Mouse (Mus musculus) liver, embryonic 16.5 days (tissue): ENCODE results near the gene Oit1. TPM values are rescaled to one million over a fixed set of nuclear protein-coding genes. Genes with fewer than 3 reads are reported as not detected.
A peak's percentile ranks its signal among the peaks of the same experiment; 100 is the strongest.

Source experiments
- ATAC-seq: fragments of 200-750 bp; cut with Nextera tagmentation; 2 replicates; pipeline ENCODE4 v1.8.0; 2017; ENCODE audit warnings: low read depth, mild to moderate bottlenecking, moderate number of reproducible peaks, moderate library complexity
- H3K27ac ChIP-seq: fragments of 300-500 bp; sonication (generic); 2 replicates; pipeline ENCODE4 v1.5.1; 2014; ENCODE audit warnings: mild to moderate bottlenecking, low read length
- H3K27me3 ChIP-seq: fragments of 300-500 bp; sonication (generic); 2 replicates; pipeline ENCODE4 v1.6.1; 2014; ENCODE audit warnings: low read depth, low read length, mixed read lengths; ENCODE audit not compliant: control insufficient read depth, insufficient read depth
- H3K36me3 ChIP-seq: fragments of 300-500 bp; sonication (generic); 2 replicates; pipeline ENCODE4 v1.6.1; 2014; ENCODE audit warnings: mild to moderate bottlenecking; ENCODE audit not compliant: control insufficient read depth, insufficient read depth
- H3K4me1 ChIP-seq: fragments of 300-500 bp; sonication (generic); 2 replicates; pipeline ENCODE4 v1.6.1; 2014; ENCODE audit warnings: low read depth, low read length, mixed read lengths; ENCODE audit not compliant: control insufficient read depth
- H3K4me2 ChIP-seq: fragments of 300-500 bp; sonication (generic); 2 replicates; pipeline ENCODE4 v1.6.1; 2014; ENCODE audit warnings: low read depth, low read length, mixed read lengths
- H3K4me3 ChIP-seq: fragments of 300-500 bp; sonication (generic); 2 replicates; pipeline ENCODE4 v1.5.1; 2014; ENCODE audit warnings: low read depth, mild to moderate bottlenecking, low read length
- H3K9ac ChIP-seq: fragments of 300-500 bp; sonication (generic); 2 replicates; pipeline ENCODE4 v1.6.1; 2014; ENCODE audit warnings: low read depth, low read length
- H3K9me3 ChIP-seq: fragments of 300-500 bp; sonication (generic); replicated peaks from 2 replicates; pipeline ENCODE4 v1.6.1; 2016; ENCODE audit warnings: low read length; ENCODE audit not compliant: control insufficient read depth
- WGBS: fragments of 180-500 bp; shearing (Covaris S2); extraction: QIAGEN DNeasy Blood & Tissue Kit; methylation state at CpG from one replicate; pipeline ENCODE4 v1.1.7; 2014; ENCODE audit not compliant: insufficient replicate concordance; 5-methylcytosine and 5-hydroxymethylcytosine counted together
- polyA plus RNA-seq: library from polyadenylated mRNA; unstranded; fragments of >200 nt; fragmentation: Nextera tagmentation; extraction: Ambion mirVana; gene quantifications from 2 replicates; pipeline ENCODE4 v1.2.1, GENCODE M21; 2015

Gene Oit1
- polyA plus RNA-seq, 1 experiment from 2014 or later, result 0.07 TPM

DNA sequence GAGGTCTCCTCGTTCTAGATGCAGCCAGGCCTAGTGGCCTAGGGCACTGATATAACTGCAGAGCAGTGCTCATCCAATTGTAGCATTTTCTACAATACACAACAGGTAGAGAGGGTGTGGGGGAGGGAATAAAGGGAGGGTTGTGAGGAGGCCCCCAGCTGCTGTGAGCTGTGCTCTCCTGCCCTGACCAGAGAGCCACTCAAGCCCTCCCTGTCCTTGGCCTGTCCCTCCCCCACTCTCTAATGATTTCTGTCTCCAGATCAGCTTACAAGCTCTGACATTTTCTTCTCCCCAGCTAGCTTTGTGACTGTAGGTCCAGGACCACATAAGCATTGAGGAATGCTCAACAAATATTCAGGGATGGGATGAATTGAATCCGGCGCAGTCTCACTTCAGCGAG, 9.2 kb downstream of the Oit1 start:
- 79% methylated on average over 4 of the region's 4 CpGs for WGBS
- H3K27ac ChIP-seq, result no peak overlapping the region

DNA sequence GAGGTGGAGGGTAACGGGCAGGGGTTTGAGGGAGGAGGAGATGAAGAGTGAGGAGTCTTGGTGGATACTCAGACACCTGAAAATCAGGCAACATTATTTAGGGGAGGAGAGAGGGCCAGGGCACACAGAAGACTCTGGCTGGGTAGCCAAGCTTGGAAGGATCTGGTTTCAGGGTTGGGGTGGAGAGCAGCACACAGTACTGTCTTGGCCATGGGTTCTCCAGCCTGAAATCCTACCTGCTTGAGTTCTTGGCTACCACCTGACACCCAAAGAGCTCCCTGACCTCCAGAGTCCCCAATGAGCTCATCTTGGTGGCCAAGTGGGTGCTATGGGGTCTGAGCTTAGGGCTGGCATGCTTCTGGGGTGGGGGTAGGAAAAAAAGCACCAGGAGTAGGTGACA, 9.7 kb downstream of the Oit1 start:
- 80% methylated on average over 1 of the region's 1 CpGs for WGBS

More for the DNA sequence above, 9.2 kb downstream of the Oit1 start:
- H3K4me2 ChIP-seq, result no peak overlapping the region
- H3K36me3 ChIP-seq, result no peaks in the 10 kb centered on the region
- no peak overlapping the region for H3K4me3 ChIP-seq
- no peaks in the 10 kb centered on the region for H3K9me3 ChIP-seq
- H3K27me3 ChIP-seq, result no peaks in the 10 kb centered on the region
- no peak for ATAC-seq
- H3K4me1 ChIP-seq, result no peaks in the 10 kb centered on the region
- no peak overlapping the region for H3K9ac ChIP-seq

DNA sequence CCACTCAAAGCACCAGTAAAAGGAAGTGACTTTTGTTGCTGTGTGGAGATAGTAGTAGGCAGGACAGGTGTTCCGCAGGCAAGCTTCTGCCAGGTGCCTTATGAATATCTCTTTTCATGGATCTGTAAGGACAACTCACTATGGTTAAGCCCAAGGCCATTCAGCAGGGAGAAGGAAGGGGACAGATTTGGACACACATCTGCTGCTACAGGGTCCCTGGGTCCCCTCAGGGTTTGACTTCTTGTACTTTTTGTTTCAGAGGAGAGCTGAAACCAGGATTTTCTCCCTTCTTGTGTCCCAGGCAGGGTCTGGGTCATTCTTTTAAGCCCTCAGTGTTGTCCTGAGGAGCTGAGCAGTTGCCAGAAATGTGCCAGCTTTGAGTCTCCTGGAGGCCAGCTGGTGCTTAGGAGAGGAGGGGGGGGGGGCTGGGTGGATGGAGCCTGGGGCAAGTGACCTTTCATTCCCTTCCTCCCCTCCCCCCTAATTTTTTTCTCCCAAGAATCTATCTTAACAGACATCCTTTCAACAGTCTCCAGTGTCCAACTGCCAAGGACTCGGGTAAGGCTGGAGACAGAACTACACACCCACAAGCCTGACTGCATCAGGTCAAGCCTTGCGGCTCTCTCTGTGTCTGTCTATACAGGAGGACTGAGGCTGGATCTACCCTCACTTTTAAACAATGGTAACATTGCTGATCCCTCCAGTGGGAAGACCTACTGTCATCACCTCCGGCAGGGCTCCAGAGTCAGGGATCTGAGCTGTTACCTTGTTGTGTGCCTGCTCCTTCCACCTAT, 10.6 kb downstream of the Oit1 start:
- no peak overlapping the region for H3K27ac ChIP-seq
- no peak overlapping the region for H3K4me3 ChIP-seq
- WGBS, result 52% methylated on average over 4 of the region's 4 CpGs
- H3K4me2 ChIP-seq, result no peak overlapping the region
- no peaks in the 10 kb centered on the region for H3K27me3 ChIP-seq
- H3K9me3 ChIP-seq, result no peaks in the 10 kb centered on the region
- ATAC-seq, result no peak
- no peaks in the 10 kb centered on the region for H3K4me1 ChIP-seq
- H3K36me3 ChIP-seq, result no peaks in the 10 kb centered on the region
- no peak overlapping the region for H3K9ac ChIP-seq

More for the DNA sequence above, 9.7 kb downstream of the Oit1 start:
- Histone ChIP-seq H3K27ac (no peak overlapping the region), H3K4me2 (no peak overlapping the region), H3K27me3 (no peaks in the 10 kb centered on the region), H3K4me1 (no peaks in the 10 kb centered on the region), H3K9me3 (no peaks in the 10 kb centered on the region), H3K9ac (no peak overlapping the region), H3K36me3 (no peaks in the 10 kb centered on the region), H3K4me3 (no peak overlapping the region)
- no peak for ATAC-seq

DNA sequence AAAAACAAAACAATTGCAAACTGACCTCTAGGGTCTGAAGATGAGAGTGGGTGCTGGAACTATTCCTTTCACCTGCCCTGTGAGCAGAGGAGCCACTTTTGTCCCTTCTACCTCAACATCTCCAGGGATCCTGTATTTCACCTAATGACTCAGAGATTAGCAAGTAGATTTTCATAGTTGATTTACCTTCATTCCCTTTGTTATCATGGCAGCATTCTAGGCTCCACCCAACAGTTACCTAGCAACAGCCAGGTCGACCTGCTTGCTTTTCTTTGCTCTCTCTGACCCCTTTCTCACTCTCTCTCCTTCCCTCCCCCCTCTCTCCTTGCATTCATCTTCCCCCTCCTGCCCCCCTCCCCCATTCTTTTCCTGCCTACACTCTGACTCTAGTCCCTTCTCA, 11.4 kb downstream of the Oit1 start:
- no peak overlapping the region for H3K9ac ChIP-seq
- H3K4me2 ChIP-seq, result no peak overlapping the region
- no peaks in the 10 kb centered on the region for H3K9me3 ChIP-seq
- no peak for ATAC-seq
- H3K36me3 ChIP-seq, result no peaks in the 10 kb centered on the region
- no peaks in the 10 kb centered on the region for H3K27me3 ChIP-seq
- 6% methylated on average over 1 of the region's 1 CpGs for WGBS
- no peak overlapping the region for H3K27ac ChIP-seq
- H3K4me3 ChIP-seq, result no peak overlapping the region
- H3K4me1 ChIP-seq, result no peaks in the 10 kb centered on the region

DNA sequence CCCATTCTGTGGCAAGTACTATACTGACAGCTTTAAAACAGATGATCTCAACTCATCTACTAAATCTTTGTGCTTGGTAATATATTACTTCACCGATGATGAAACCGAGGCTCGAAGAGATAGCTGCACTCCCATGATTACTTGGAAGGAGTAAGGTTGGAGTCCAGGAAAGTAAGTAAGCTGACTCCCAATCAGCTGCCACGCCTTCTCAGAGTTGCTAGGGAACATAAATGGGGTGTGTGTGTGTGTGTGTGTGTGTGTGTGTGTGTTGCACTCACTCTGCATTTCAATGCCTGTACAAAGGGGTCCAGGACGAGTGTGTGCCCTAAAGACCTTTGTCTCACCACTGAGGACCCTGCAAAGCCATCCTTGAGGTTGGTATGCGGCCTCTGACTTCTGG, 12.7 kb downstream of the Oit1 start:
- no peak overlapping the region for H3K4me3 ChIP-seq
- H3K4me1 ChIP-seq, result no peaks in the 10 kb centered on the region
- no peaks in the 10 kb centered on the region for H3K36me3 ChIP-seq
- no peak overlapping the region for H3K4me2 ChIP-seq
- H3K27me3 ChIP-seq, result no peaks in the 10 kb centered on the region
- WGBS, result 51% methylated on average over 6 of the region's 6 CpGs
- H3K9ac ChIP-seq, result no peak overlapping the region
- no peaks in the 10 kb centered on the region for H3K9me3 ChIP-seq
- H3K27ac ChIP-seq, result no peak overlapping the region
- no peak for ATAC-seq

DNA sequence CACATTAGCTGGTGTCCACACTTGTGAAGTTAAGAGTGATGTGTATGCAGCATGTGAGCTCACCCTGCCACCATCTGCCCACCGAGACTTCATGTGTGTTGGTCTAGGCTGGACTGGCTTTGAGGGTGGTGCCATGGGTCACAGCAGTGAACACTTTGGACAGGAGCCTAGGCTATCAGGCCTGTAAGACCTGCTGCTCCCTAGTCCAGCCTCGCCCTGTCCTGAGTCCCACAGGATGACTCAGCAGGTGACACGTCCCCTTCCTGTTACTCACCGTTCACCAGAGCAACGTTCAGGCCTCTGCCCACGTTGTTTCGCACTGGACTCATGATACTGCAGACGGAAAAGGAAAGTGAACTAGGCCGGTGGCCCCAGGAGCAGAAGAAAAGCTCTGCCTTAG, 21.7 kb downstream of the Oit1 start:
- H3K27ac ChIP-seq, result no peak overlapping the region
- H3K27me3 ChIP-seq, result no peaks in the 10 kb centered on the region
- 27% methylated on average over 9 of the region's 9 CpGs for WGBS
- H3K4me3 ChIP-seq, result no peak overlapping the region
- no peaks in the 10 kb centered on the region for H3K36me3 ChIP-seq
- ATAC-seq, result peak; percentile 55
- H3K4me2 ChIP-seq, result no peak overlapping the region
- H3K9me3 ChIP-seq, result no peaks in the 10 kb centered on the region
- H3K4me1 ChIP-seq, result no peaks in the 10 kb centered on the region
- no peak overlapping the region for H3K9ac ChIP-seq

DNA sequence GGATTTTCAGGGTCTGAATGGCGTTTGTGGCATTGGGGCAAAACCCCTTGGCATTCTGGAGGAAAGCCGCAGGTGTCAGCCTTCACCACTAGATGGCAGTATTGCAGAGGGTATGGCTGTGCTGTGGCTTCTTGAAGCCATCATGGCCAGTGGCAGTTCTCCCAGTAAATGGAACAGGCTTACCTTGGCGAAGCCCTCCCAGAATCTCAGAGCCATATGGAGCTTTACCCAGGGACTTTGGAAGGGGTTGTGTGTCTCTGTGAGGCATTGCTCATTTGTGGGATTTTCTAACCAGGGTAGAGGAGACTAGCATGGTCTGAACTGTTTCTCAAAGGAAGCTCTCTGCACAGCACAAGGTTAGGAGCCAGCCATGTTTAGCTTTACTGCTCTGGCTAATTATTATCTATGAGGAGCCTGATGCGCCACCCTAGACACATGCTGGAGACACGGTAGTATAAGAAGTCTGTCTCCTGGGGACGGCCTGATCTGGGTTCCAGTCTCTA, 22.5 kb downstream of the Oit1 start:
- no peaks in the 10 kb centered on the region for H3K27me3 ChIP-seq
- 29% methylated on average over 6 of the region's 6 CpGs for WGBS
- H3K9ac ChIP-seq, result no peak overlapping the region
- peak; percentile 47 for ATAC-seq
- H3K4me1 ChIP-seq, result no peaks in the 10 kb centered on the region
- H3K9me3 ChIP-seq, result no peaks in the 10 kb centered on the region
- no peak overlapping the region for H3K4me2 ChIP-seq
- H3K36me3 ChIP-seq, result no peaks in the 10 kb centered on the region
- H3K4me3 ChIP-seq, result no peak overlapping the region
- no peak overlapping the region for H3K27ac ChIP-seq

DNA sequence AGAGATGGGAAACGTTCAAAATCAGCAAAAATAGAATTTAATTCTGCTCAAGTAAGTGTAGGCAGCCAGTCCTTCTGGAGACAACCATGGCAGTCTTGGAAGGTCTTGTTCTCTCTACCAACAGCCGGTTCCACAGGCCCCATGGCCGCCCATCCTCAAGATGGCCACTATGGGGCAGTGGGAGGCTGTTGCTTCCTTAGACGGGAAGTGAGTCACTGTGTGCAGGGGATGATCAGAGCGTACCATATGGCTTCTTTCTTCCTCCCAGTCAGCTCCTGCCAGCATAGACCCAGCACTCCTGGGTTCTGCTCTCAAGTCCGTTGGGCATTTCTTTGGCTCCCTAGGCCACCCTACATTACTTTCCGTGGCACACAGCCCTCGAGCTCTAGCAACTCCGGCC, 29.6 kb downstream of the Oit1 start:
- WGBS, result 40% methylated on average over 9 of the region's 9 CpGs
- ATAC-seq, result no peak
- H3K27ac ChIP-seq, result no peak overlapping the region

DNA sequence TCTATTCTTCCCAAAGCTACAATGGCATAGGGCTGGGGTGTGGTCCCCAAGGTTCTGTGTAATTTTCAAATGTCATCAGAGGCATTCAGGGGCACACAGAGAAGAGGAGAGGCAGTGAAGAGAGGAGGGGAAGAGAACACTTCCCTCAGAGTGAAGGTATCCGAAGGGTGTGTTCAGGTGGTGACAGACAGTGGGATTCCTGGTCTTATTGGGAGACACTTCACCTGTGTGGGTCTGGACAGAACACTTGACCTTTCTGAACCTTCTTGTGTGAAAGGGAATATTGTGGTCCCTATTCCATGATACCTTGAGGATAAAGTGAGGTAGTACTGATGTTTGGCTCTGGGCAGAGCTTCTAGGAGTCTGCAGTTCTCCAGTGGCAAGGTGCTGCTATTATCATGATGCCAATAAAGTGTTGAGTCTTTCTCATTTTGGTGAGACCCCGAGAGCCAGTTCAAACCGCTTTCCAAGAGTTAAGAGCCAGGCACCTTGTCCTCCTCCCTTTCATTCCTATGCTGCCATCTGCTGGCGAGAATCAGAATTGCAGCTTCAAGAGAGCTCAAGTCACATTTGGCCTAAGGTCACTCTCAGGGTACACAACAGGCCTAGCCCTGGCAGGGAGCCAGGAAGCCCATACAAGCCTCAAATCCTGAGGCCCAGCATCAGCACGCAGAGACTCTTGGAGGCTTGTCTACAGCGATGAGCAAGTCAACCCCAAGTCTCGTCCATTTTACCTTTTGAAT, 32.1 kb downstream of the Oit1 start:
- no peaks in the 10 kb centered on the region for H3K4me1 ChIP-seq
- no peaks in the 10 kb centered on the region for H3K36me3 ChIP-seq
- 20% methylated on average over 7 of the region's 7 CpGs for WGBS
- H3K9me3 ChIP-seq, result no peaks in the 10 kb centered on the region
- no peak overlapping the region for H3K9ac ChIP-seq
- H3K4me3 ChIP-seq, result no peak overlapping the region
- no peak overlapping the region for H3K27ac ChIP-seq
- peak; percentile 59; the same call in 1 of the 2 replicates for ATAC-seq
- no peak overlapping the region for H3K4me2 ChIP-seq
- H3K27me3 ChIP-seq, result no peaks in the 10 kb centered on the region

More for the DNA sequence above, 29.6 kb downstream of the Oit1 start:
- H3K9me3 ChIP-seq, result no peaks in the 10 kb centered on the region
- H3K9ac ChIP-seq, result no peak overlapping the region
- no peak overlapping the region for H3K4me2 ChIP-seq
- no peaks in the 10 kb centered on the region for H3K36me3 ChIP-seq
- H3K4me1 ChIP-seq, result no peaks in the 10 kb centered on the region
- no peak overlapping the region for H3K4me3 ChIP-seq
- H3K27me3 ChIP-seq, result no peaks in the 10 kb centered on the region
